Mouse (Mus musculus): ENCODE data around the gene Nek11.

The Nek11 gene

DNA sequence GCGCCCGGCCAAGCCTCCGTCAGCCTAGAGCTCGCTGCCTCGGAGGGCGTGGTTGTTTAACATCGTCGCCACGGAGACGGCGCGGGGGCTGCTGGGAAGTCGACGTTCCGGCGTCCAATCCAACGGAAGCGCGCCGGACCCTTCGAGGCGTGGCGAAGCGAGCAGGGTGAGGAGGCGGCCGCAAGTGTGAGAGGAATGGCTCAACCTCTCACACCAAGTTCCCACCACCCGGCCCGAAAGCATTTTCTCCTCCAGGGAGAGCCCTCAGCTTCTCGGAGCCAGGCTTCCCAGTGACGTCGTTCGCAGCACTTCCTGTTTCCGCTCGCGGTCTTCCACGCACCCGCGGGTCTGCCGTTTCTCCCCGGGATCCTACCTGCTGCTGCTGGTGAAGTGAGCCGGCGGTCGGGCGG is at the start of gene Nek11, which contains the start of gene Aste1:
Gene Nek11, minus strand, starts transcription at position 307 of the 410 bp plus-strand sequence.
Gene Aste1, plus strand, starts transcription at position 175 of the 410 bp plus-strand sequence.
- DNase-seq (ENCODE audit: inconsistent ontology term): peak; percentile 97

DNA sequence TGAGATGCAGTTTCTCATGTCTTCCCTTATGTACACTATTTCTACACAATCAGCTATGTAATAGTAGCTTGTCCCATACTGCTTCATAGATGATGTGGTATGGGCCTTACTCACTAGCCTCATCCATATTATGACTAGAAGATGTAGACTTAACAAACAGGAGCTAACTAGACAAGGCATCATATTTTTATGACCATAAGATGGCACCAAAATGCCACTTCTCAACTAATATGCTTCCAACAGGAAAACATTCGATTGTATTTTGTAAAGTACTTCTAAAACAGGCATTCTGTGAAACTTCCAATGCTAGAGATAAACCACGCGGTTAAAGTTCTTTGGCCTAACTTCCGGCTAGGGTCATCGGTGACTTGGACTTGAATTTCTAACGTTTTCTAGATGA is 13.2 kb upstream of the Nek11 start:
- DNase-seq (ENCODE audit: inconsistent ontology term): no peak

GRCm38 (mm10) chr9:105394720-105395119 is 604 bp downstream of the Nek11 start:
- DNase-seq (ENCODE audit: inconsistent ontology term): peak; percentile 16

DNA sequence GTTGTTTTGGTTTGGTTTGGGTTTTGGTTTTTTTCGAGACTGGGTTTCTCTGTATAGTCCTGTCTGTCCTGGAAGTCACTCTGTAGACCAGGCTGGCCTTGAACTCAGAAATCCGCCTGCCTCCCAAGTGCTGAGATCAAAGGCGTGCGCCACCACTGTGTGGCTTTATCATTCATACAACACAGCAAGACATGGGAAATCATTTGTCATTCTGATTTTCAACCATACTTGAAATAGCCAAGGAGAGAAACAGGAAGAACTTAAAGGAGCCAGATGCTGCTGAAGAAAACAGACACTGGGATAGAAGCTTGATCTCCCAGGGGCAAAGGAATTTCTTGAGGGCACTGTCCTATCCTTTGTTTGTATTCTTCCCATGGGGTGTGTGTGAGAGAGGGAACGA is 4.7 kb downstream of the Nek11 start:
- no peak for DNase-seq (ENCODE audit: inconsistent ontology term)

- peak; percentile 45 for DNase-seq (ENCODE audit: inconsistent ontology term)
Observed at GRCm38 (mm10) chr9:105389289-105389688, 6.0 kb downstream of the Nek11 start.

DNA sequence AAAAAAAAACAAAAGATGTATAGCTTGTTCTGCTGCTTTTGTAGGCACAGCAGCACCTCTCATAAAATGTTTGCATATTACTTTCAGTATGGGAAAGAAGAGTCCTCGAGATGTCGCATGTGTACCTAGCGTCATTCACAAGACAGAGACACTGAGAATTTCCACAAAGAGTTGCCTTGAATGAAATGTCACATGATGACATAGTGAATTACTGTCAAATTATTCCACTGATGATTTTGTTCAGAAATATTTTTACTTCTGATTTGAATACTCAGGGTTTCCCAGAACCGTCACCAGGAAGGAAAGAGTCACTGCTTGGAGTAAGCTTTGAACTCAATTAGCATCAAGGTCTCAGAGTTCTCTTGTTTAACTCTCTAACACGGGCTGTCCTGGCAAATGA is 7.9 kb downstream of the Nek11 start:
- DNase-seq (ENCODE audit: inconsistent ontology term): no peak

DNA sequence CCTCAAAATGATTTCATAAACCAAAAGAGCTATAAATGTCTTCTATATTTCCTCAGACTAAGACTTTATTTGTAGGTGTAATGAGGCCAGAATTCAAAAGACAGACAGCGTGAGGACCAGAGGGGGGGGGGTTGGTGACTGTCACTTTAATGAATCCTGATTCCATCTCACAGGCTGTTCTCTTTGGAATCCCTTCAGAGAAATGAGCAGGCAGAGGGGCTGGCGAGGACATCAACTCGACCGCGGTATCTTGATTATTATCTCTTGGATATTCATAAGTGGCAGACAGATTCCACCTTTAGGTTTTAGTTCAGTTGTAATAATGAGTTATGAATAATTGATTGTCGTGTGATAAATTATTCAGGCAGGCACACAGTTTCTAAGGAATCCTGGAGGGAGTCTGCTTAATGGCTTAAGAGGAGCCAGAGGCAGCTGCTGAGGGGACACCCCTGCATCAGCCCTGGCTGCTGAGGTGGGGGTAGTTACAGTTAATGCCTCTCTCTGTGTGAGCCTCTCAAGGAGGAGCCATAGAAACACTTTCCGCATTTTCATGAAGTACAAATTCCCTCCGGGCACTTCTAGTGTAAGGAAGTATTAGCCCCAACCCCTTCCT is 15.7 kb downstream of the Nek11 start:
- DNase-seq (ENCODE audit: inconsistent ontology term): peak; percentile 10

GRCm38 (mm10) chr9:105377622-105378021 is 17.7 kb downstream of the Nek11 start:
- DNase-seq (ENCODE audit: inconsistent ontology term): no peak

- DNase-seq (ENCODE audit: inconsistent ontology term): no peak
Observed at GRCm38 (mm10) chr9:105376954-105377530, 18.3 kb downstream of the Nek11 start.

DNA sequence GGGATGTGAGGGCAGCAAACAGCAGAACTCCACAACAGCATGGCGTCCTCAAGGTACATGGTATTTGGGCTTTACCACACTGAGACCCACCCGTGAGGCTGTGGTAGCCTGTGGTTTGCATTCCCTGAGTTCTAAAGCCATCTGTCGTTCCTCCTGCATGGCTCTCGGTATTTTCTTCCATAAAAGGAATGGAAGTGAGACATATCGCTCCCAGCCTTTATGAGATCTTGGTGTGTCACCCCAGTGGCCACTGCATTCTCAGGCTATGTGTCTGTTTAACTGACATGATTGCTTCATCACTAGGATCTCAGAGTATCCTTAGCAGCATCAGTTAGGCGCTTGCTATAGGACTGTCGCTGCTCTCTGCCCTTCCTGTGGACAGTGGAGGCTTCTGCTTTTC is 18.9 kb downstream of the Nek11 start:
- peak; percentile 62 for DNase-seq (ENCODE audit: inconsistent ontology term)

- no peak for DNase-seq (ENCODE audit: inconsistent ontology term)
Observed at GRCm38 (mm10) chr9:105374361-105374760, 21.0 kb downstream of the Nek11 start.

DNA sequence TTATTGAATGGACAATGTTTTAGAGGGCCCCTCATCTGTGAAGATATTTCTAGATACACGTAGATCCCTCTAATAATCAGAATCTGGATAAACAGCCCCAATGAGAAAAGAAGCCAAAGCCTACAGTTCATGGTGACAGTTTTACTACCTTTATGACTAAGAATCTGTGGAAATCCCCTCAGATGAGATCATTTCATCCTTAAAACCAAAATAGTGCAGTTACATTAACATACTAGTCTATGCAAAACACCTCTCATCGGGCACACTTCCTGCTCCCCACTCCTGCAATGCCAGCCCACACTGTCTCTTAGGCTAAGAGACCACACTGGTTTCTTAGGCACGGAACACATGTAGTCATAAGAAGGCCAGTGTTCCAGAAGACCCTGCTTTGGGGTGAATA is 26.7 kb downstream of the Nek11 start:
- no peak for DNase-seq (ENCODE audit: inconsistent ontology term)

- no peak for DNase-seq (ENCODE audit: inconsistent ontology term)
Observed at GRCm38 (mm10) chr9:105366199-105366598, 29.1 kb downstream of the Nek11 start.

DNA sequence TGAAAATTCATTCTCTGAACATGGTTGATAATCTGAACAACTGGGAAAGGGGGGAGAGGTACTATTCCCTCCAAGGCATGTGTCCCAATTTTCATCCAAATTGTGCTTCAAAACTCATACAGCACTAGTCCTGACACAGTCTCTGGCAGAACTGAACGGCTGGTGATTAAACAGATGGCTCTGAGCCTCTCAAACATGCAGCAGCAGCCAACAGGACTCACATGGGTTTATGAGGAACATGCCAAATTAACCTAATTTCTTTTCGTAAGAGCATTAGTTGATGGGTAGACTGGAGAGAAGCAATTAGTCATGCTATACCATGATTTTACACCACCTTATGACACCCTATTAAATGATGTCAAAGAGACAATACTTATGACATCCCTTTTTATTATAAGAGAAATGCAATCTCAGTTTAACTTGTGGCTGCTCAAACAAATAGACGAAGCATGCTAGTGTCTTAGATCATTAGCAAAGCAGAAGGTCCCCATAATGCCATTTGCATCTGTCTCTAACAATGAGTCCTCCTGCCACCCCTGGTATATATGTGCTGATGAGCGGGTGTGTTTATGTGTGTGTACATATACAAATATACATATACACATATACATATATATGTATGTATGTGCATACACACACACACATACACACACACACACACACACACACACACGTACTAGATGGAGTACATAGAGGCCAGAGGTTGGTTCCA is 31.6 kb downstream of the Nek11 start:
- DNase-seq (ENCODE audit: inconsistent ontology term): no peak

DNA sequence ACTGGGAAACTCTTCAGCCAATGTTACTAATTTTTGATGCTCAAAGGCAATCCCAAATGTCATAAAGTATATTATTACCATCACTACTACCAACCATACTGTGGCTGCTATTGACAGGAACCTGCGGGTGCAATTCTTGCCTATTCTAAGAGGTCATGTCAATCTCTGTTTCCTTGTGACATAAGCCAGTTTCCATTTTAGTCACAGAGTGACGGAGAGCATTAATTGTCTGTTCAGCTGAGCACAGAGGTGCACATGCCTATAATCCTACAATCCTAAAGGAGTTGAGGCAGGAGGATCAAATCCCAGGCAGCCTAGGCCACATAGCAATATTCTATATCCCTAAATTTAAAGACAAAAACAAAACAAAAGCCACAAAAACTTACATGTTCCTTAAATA is 33.1 kb downstream of the Nek11 start:
- DNase-seq (ENCODE audit: inconsistent ontology term): no peak

- DNase-seq (ENCODE audit: inconsistent ontology term): peak; percentile 9
Observed at GRCm38 (mm10) chr9:105349034-105349433, 46.3 kb downstream of the Nek11 start.

GRCm38 (mm10) chr9:105348242-105349031 is 46.9 kb downstream of the Nek11 start:
- DNase-seq (ENCODE audit: inconsistent ontology term): no peak

DNA sequence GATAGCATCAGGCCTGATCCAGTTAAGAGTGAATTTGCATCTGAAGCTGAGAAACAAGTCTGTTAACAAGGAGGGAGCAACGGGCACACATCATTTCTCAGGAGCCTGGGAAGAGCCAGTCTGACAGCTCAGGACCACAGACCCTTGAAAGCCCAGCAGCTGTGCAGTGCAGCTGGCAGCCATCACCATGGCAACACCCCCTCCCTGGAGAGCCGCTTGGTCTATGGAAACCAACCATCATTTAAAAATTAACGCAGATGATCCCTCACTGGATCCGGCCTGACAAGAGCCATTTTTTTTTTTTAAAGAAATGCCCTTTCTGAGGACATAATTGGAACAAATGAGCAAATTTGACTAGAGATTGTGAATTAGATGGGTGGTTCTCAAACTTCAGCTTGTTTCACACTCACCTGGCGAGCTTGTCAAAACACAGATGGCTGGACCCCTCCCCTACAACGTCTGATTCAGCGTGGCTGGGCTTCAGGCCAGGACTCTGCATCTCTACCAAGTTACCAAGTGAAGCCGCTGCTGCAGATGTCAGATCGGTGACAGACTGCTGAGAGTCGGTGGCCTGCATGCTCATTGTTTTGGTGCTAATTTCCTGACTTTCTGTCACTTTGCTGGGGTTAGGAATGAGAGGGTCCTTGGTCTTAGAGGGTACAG is 52.2 kb downstream of the Nek11 start:
- no peak for DNase-seq (ENCODE audit: inconsistent ontology term)

GRCm38 (mm10) chr9:105342565-105342964 is 52.8 kb downstream of the Nek11 start:
- no peak for DNase-seq (ENCODE audit: inconsistent ontology term)

- DNase-seq (ENCODE audit: inconsistent ontology term): no peak
Observed at GRCm38 (mm10) chr9:105332436-105333016, 62.8 kb downstream of the Nek11 start.

DNA sequence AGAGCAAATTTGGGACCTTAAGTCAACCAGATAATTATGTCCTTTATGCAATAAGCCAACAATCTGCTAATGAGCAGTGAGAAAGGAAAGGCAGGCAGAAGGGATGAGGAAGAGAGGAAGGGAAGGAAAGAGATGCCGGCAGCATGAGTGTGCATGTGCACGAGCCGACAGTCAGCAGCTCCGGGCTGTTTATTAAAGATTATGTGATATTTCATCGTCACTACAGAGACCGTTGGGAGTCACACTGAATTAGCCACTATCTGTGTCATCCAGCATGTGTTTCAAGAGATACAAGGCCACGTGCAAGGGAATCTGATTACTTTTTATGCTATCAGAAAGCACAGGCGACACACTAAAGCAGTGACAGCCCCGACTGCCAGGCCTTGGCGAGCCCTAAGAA is 73.5 kb downstream of the Nek11 start:
- DNase-seq (ENCODE audit: inconsistent ontology term): no peak
